Mouse (Mus musculus) gastrocnemius, adult 8-10 months (tissue): ENCODE data around the gene Olfr434. TPM values are rescaled to one million over a fixed set of nuclear protein-coding genes. Genes with fewer than 3 reads are reported as not detected.

Source experiments
- total RNA-seq, 4 experiments: library from RNA; stranded (reverse); gene quantifications; 2 replicates each; pipeline ENCODE4 v1.2.4; 2022

Gene Olfr434
- total RNA-seq, 4 experiments from 2014 or later, result not detected

Other genes starting within 250 kb of the Olfr434 start
- not detected for gene Olfr441, start 106.7 kb upstream of the Olfr434 start, total RNA-seq
- not detected for gene Olfr237-ps1, start 66.5 kb upstream of the Olfr434 start, total RNA-seq
- gene Olfr437, start 49.7 kb upstream of the Olfr434 start, total RNA-seq, result not detected
- not detected for gene Olfr13, start 40.9 kb upstream of the Olfr434 start, total RNA-seq
- gene Olfr435, start 15.9 kb upstream of the Olfr434 start, total RNA-seq, result not detected
- gene Olfr47, start 18.5 kb downstream of the Olfr434 start, total RNA-seq, result not detected
- 1 to 10 TPM; 1.9 to 3.4 (median 2.7) TPM for gene Arhgef5, start 52.6 kb downstream of the Olfr434 start, total RNA-seq
- not detected for gene Nobox, start 96.5 kb downstream of the Olfr434 start, total RNA-seq